Mouse (Mus musculus) R1 (cell line): Measurements from ENCODE around the gene E4f1.
"Not testable (repeated sequence)": the region's sequence is repeated elsewhere in the genome, so short reads cannot be mapped to it uniquely, and the experiment has no call there.

Experiments
- DNase-seq: peaks from one replicate; pipeline ENCODE4 v3.0.0-alpha.2; 2018; ENCODE audit warnings: low read depth, low spot score

E4f1 gene

DNA sequence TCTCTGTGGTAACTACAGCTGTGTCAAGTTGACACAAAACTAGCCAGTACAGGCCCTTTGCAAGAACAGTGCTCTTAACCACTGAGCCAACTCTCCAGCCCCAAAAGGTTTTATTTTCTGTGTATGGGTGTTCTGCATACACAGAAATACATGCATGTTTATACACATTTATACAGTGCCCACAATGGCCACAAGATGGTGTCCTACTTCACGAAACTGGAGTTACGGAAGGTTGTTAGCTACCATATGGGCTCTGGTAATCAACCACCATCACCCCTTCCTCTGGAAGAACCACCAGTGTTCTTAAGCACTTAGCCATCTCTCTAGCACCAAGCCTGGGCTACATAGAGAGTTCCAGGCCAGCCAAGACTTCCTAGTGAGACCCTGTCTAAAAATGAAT is 8.5 kb downstream of the E4f1 start:
- peak; percentile 78 for DNase-seq

DNA sequence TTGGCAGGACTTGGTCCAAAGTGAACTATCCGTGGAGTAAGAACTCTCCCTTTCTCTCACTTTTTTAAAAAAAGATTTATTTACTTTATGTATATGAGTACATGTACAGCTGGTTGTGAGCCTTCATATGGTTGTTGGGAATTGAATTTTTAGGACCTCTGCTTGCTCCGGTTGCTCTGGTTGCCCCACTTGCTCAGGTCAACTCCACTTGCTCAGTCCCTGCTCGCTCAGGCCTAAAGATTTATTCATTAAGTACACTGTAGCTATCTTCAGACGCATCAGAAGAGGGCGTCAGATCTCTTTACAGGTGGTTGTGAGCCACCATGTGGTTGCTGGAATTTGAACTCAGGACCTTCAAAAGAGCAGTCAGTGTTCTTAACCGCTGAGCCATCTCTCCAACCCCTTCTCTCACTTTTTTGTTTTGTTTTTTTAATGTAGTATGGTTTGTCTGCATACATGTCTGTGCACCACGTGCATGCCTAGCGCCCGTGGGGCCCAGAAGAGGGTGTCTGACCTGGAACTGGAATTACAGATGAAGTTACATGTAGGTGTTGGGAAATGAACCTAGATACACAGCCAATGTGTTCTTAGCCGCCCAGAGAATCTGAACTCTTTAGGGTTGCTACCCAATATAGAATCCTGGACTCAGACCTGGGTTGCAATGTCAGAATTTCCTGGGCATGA is 14.4 kb downstream of the E4f1 start:
- not testable (repeated sequence) for DNase-seq

DNA sequence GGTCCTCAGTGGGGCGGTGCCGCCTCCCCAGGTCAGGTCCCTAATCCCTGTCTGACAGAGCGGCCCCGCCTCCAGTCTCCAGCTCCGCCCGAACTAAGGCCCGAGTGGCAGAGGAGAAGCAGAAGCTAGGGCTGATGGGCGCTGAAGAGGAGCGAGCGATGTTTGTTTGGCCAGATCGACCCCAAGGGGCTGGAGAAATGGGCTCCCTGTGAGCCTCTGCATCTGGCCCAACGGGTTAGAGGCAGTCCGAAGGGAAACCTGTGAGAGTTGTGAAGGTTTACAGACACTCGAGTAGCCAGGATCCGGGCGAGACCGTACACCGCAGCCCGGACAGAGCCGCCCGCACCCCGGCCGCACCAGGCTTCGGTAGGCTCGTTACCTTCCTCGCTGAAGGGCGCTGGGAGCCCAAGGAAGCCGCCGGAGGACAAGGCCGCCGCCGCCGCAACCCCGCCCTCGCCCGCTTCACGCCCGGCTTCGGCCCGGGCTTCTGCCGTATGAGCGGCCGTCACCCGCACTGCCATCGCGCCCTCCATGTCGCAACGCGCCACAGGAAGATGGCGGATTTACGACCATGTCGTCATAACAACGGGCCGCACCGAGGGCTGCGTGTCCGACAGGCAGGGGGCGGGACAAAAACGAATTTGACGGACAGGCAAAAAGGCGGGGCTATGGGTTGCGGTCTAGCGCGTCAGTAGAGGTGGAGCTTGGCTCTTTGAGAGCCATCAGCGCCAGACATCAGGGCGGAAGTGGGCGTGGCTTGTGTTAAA is 15.2 kb downstream of the E4f1 start:
- DNase-seq: peak; percentile 100

DNA sequence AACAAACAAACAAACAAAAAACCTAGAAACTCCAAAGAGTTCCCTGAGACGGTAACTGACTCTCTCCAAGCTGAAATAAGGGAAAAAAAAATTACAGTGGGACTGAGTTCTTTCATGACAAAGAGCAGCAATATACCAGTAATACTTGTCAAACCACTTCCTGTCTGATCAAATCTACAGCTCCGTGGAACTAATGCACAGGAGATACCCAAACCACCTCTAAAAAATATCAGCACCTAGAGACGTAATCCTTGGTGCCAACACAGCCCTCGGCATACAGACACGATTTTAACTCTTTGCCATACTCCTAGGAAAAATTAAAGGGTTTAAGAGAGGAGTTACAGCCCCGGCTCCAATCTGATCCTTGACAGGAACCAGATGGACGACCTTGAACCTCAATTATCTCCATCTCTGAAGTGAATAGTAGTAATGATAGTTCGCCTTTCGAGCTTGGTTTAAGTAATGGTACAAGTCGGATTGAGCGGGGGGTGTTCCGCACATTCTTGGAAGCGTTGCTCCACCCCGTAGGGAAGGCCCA is 15.8 kb downstream of the E4f1 start:
- no peak for DNase-seq

DNA sequence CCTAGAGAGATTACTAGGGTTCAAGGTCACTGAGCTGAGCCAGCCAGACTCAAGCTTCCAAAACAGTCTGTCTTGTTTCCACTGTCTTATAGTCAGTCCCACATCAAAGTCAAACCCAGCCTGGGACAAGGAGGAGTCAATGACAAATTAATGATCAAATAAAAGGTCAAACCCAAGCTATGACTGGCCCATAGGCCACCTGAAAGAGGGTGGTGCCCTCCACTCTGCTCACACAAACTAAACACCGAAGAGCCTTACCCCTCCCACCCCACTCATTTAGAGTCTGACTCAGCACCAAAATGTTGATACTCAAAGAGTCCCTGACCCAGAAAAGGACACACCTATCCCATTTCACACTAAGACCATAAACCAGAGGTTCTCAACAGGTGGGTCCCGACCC is 16.7 kb downstream of the E4f1 start:
- DNase-seq: no peak

DNA sequence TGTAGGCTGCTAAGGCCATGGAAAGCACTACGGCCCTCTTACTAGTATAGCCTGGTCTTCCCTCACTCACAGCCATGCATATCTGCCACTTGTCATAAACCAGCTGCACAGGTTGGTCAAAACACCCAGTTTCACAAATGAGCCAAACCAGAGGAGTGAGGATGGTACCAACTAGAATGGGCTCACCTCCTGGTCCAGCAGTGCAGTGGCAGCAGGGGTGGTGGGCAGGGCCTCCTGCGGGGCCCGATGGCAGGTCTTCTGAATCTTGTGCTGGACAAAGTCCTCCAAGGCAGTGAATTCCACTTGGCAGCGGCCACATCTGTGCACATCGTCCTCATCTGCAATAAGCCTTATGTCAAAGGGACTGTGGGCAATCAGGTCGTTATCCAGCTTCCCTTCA is 18.9 kb downstream of the E4f1 start:
- no peak for DNase-seq

DNA sequence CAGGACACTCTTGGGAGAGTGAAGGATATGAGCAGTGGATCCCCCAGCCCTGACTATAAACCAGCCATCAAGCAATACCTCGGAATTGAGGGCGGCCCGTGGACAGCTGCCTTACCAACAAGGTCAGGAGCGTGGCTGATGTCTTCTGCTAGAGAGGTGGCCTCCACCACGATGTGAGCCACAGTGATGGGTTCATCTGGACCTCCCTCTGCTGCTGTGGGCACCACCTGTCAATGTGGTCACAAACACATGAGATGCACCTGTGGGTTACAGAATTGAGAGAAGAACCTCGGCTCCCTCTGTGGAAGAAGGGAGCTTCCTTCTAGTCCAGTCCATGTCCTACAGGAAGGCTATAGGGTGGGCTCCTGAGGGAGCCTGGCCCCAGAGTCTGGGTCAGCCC is 20.6 kb downstream of the E4f1 start:
- no peak for DNase-seq

DNA sequence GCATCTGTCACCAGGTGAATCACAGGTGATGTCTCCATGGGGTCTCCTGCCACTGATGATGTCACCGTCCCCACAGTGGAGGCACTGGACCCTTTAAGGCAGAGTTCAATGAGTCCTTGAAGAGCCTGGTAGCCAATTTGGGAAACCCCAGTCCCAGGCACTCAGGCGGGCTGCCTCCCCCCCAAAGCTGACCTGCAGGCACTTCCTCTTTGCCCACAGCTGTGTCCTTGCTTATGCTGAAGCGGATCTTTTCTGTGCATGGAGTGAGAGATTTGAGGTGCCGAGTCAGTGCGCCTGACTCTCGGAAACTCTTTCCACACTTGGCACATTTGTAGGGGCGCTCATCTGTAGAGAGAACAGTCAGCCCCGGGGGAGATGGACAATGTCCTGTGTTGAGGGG is 23.5 kb downstream of the E4f1 start:
- no peak for DNase-seq

DNA sequence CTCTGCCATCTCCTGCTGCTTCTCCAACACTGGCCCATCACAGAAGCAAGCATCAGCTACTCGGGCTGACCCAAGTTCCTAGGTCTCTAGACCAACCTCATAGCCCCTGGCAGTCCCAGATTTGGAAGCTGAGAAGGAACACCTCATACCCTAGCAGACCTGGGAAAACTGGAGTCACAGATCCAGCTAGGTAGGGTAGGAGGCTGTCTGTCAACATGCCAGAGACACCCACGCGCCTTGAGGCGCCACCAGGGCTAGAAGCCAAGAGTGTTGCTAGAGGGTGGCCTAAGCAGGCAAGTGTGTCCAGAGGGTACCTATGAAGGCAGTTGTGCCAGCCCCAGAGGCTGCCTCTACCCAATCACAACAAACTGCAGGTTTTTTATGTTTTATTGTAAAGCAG is 26.7 kb downstream of the E4f1 start:
- no peak for DNase-seq

DNA sequence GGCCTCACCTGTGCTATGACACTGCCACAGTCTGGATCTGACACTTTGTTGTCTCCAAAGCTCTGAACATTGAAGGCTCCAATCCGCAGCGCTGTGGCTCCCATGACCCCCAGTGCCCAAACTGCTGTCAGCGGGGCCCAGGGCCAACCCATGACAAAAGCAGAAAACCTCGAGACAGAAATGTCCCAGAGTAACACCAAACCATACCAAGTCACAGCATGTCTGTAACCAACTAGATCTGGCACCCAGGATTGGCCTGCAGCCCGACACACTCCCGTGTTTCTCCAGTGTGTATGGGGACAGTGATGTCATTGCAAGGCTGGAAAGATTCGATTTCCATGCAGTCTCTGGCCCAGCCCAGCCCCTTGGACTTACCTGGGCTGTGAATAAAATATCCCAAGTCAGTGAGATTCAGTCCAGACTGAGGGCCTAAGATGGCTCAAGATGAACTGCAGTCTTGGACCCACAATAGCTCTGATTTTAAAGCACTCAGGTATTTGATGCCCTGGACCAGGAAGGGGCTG is 27.4 kb downstream of the E4f1 start, which contains the start of gene Dnase1l2:
Gene Dnase1l2 (minus strand): TSS at position 474 of the 524 bp plus-strand sequence.
- no peak for DNase-seq

DNA sequence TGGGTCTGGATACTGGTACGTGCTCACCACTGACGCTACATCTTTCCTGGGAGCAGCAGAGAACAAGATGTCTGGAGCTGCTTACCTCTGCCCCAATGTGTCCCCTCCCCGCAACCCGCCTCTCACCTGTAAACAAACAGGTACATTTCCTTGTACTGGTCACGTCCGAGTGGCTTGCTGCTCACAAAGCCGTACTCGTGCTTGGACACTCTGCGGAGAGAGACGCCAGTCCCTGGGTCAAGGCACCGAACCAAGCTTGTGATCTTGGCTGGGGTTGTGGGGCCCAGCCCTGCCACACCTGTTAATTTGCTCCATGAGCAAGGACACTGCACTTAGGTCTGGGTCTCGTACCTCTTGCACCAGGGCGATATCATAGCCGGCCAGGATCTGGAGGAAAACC is 28.0 kb downstream of the E4f1 start:
- DNase-seq: no peak

DNA sequence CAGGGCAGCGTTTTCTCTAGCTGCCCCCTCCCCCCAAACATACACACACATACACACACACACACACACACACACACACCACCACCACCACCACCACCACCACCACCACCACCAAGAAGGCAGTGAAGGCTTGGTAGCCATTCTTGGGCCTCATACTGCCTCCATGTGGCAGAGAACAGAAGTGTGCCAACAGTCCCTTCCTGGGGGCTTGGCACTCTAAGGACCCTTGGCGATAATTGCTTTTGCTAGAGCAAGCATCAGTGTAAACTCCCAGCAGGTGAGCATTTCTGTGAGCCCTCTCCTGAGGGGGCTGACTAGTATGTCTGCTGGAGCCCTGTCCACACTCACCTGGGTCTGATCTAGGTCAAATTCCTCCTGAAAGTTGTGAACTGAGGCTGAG is 29.0 kb downstream of the E4f1 start:
- DNase-seq: peak; percentile 60

DNA sequence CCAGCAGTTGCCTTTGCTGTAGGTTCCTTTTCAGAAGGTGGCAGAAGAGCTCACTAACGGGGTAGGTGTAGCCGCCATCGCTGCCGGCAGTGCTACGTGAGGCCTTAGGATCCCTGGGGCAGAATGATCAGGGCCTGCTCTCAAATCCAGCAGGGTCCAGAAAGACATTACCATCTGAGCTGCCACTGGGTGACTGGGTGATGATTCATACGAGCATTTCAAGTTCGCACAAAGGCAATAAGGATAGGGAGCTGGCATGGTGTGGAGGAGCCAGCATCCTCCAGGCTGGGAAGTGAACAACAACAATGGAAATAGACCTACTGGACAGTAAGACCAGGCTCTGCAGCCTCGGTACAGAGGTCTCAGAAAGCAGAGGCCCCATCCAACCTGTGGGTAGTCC is 29.7 kb downstream of the E4f1 start:
- DNase-seq: no peak

DNA sequence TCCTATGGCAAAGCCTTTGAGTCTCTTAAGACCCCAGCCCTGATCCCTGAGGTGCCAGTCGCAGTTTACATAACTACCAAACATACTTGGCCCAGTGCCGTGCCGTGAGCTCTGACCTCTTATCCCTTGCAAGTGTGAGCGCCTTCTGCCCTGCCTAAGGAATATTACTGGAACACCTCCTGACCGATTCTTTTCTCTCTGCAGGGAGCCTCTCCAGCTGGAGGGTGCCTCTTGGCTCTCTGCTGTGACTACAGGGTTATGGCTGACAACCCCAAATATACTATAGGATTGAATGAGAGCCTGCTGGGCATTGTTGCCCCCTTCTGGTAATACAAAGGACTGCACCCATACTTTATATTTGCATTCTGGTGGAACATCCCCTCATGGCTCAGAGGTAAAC is 33.1 kb downstream of the E4f1 start:
- peak; percentile 55 for DNase-seq

DNA sequence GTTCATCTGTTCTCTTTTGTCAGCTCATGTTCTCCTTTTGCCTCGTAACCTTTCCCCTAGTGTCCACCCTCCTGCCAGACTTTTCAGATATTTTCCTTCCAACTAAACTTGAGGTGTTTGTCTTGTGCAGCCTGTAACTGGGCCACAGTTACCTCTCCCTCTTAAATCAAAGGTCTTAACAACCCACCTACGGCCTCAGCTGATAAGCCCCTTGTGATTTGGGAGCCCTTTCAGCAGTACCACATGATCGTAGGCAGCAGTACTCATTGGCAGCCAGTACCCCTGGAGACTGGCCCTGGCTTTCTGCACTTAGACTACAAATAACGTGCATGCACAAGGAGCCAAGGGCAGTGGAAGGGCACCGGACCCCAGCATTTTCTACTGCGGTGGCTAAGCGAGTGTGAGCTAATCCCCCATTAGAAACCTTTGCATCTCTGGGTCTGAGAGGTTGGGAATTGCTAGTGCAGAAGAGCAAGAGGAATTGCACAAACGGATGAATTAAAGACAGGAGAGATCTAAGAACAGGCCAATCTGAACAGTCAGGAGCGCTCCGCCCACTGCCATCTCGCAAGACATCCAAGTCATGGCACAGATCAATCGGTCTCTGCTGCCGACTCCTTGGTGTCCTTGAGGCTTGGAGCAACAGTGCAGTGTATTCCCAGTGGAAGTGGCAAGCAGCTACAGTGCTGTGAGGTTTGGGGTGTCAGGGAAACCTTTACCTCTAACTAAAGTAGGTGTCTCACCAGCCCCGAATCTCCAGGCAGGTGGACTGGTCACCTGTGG is 40.7 kb downstream of the E4f1 start:
- DNase-seq: no peak

DNA sequence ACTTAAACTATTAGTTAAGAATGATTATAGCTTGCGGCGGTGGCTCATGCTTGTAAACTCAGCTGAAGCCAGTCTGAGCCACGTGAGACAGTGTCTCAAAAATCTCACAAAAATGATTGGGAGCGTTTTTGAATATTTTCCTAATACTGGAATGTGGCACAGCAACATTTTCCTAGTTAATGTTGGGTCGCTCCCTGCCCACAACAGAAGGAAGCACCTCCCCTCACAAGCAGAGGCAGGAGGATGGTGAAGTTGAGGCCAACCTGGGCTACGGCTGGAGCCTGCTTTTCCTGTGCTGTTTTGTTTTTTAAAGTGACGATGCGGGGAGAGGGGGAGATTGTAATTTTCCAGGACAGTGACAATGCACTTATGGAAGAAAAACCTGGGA is 42.9 kb downstream of the E4f1 start:
- DNase-seq: peak; percentile 59

DNA sequence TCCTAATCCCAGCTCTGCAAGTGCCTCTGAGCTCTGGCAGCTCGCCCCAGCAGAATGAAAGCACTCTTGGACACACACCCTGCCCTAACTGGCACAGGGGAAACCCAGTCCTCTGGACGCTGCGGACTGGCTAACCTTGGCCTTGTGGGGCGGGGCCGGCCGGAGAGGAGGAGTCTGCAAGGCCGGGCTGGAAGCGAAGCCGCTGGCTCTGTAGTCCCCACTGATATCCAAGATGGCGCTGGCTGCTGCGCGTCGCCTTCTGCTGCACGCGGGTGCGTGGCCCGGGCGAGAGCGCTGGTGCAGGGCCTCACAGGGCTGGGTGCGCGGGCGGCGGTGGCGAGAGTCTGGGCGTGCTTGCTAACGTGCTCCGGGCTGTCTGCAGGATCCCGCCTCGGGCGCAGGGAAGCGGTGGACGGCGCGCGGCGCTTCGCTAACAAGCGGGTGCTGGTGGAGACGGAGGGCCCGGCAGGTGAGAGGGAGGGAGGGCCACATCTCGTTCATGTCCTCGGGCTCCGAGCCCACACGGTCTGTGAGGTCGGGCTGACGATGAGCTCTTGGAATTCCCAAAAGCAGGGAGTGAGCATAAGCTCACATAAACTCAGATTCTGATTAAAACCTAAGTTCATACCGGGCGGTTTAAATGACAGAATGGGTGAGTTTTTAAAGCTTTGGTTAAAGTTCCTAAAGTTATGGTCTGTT is 43.5 kb downstream of the E4f1 start, which contains the start of gene Eci1:
Gene Eci1 (plus strand): TSS at position 171 of the 699 bp plus-strand sequence.
- peak; percentile 95 for DNase-seq

DNA sequence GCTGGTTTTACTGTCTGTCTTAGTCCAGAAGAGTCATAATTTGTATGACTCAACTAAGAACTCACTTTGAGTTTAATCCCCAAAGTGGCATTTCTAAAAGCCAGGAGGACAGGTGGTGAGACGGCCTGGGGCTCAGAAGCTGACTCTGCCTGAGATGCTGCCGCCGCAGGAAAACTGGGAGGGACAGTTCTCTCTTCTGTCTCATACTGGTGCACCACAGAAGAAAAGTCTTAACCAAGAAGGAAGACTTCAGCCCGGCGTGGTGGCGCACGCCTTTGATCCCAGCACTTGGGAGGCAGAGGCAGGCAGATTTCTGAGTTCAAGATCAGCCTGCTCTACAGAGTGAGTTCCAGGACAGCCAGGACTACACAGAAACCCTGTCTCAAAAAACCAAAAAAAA is 44.2 kb downstream of the E4f1 start:
- DNase-seq: peak; percentile 23

DNA sequence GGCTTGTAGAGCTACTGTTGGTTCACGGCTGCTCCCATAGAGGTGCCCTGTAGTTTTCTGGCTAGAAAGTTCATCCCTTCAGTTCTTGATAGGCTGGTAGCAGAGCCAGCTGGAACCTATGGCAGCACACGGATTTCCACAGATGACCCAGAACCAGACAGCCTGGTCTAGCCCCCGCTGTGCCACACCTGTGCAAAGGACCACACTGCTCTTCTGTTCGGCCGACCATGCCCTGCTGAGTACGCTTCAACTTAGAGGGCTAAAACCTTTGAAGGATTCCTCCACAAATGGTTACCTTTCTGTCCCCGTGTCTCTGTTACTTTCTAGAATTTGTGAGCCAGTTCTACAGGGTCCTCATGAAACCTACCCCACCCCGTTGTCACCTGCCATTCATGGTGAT is 44.8 kb downstream of the E4f1 start:
- DNase-seq: not testable (repeated sequence)

DNA sequence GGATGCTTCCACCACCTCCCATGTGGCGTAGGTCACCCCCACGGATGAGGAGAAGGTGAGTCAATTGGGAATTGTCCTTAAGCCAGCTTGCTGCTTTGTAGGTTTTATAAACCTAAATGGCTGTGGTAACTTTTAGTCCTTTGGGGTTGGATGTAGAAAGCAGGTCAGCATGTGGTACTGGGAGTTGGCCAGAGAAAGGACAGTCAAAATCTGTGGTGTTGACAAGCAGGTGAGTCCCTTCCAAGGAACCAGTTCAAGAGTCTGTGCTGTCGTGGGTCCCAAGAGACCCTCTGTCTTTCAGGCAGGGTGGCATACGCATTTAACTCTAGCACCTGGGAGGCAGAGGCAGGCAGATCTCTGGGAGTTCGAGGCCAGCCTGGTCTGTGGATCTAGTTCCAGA is 45.6 kb downstream of the E4f1 start:
- DNase-seq: no peak

DNA sequence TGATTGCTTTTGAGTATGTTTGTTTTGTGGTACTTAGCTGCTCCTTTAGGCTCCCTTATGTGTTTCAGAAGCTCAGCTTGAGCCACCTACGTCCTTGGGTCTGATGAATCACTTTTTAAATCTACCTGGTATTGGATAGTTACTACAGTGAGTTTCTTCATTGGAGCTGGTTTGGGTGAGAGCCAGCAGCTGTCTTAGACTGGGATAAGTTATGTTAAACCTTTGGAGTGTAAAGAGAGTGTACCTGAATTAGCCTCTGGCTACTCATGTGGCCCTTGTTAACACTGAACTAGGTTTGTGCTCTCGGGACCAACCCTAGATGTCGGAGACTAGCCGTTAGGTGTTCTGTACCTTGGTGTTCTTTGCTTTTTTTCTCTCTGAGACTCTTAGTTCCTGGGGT is 47.0 kb downstream of the E4f1 start:
- no peak for DNase-seq
